ENCODE assay signal across 19 mouse cellular contexts in genomic region chr7:84521329-84521728, GRCm38 (mm10). TPM values are rescaled to one million over a fixed set of nuclear protein-coding genes. Genes with fewer than 3 reads are reported as not detected.
"Had no signal": no experiment of that assay in that cellular context is flagged by ENCODE, and none has a peak within 500 bp of the region (broad histone marks: within the 10 kb centered on the region; RNA-seq: fewer than 3 reads in every experiment).

No protein-coding gene starts in this region.

- H3K27ac ChIP-seq: kidney, embryonic 15.5 days; liver, embryonic 13.5 days; macrophage; midbrain, embryonic 12.5 days; midbrain, embryonic 15.5 days; neural tube, embryonic 13.5 days had no signal

- H3K4me1 ChIP-seq: kidney, embryonic 15.5 days; liver, embryonic 13.5 days; midbrain, embryonic 12.5 days; neural tube, embryonic 13.5 days had no signal

- H3K4me3 ChIP-seq: kidney, embryonic 15.5 days; liver, embryonic 13.5 days; midbrain, embryonic 12.5 days; midbrain, embryonic 15.5 days; neural tube, embryonic 13.5 days had no signal

- DNase-seq: kidney, adult 8-10 months; kidney, postnatal 10 days; kidney, postnatal 36 days; liver, embryonic 13.5 days; lung, embryonic 14.5 days; retina, postnatal 1 day; right cerebral cortex, postnatal 25 days; spleen, adult 18-20 months; thymus, adult 18-20 months; thymus, postnatal 14 days had no signal

RNA-seq across cellular contexts. Expression of gene Gm2115, which starts 7.4 kb away (rescaled TPM):
- total RNA-seq: liver, adult 2 months; megakaryocyte, adult 5-6 weeks; neutrophil, adult 5-6 weeks had no signal
- polyA plus RNA-seq: macrophage; testis, adult 2 months had no signal
